14 mouse cellular contexts compared by ENCODE assay signal in the genomic region with DNA sequence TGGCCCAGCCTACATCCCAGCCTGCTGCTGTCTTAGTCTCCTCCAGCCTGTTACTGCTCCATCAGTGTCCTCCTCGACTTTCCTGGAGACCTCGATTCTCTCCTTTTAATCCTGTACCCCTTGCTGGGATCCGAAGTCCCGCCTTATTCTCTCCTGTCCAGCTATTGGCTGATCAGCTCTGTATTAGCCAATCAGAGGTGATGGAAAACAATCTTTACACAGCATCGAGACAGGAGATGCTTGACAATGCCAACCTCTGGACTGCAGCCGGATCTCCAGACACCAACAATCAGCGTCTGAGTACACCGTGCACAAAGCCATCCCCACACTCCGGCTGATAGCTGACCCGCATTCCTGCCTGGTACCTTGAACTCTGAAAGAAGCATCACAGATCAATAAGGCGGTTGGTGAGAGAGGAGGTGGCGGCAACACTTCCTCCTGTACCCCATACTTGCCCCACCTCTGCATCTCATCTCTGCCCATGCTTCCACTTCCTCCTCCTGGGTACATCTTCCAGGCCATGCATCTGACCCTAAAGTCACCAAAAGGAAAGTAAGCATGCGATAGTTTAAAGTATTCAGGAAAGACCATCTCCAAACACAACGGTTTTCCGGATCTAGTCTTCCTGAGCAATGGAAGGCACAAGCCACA.
A peak's percentile ranks its signal among the peaks of the same experiment; 100 is the strongest.
DNase-seq lines count a peak whose midpoint lies in the region; ATAC-seq and TF ChIP-seq lines count a peak whose summit lies in the region.
"Had no signal": no experiment of that assay in that cellular context is flagged by ENCODE, and none has a peak within 500 bp of the region (broad histone marks: within the 10 kb centered on the region; RNA-seq: fewer than 3 reads in every experiment).

No protein-coding gene starts in this region.

- no peaks in the 10 kb centered on the region for H3K27me3 ChIP-seq in E14TG2a.4 (ENCODE audit: insufficient read depth, low read length)
- H3K27me3 ChIP-seq in forebrain, embryonic 16.5 days (replicated peaks; ENCODE audit: control insufficient read depth, insufficient read depth, low read length): no peaks in the 10 kb centered on the region
- H3K27me3 ChIP-seq in midbrain, embryonic 12.5 days: peaks cover 5% of the 10 kb centered on the region; the same call in 1 of the 2 replicates
- no peaks in the 10 kb centered on the region for H3K27me3 ChIP-seq in stomach, postnatal 0 days (ENCODE audit: control insufficient read depth, insufficient read depth, low read length)
- H3K27me3 ChIP-seq: intestine, embryonic 15.5 days had no signal

- H3K4me2 ChIP-seq in forebrain, embryonic 16.5 days (ENCODE audit: low read length): peak overlapping the region; percentile 21; the same call in 1 of the 2 replicates
- H3K4me2 ChIP-seq in midbrain, embryonic 12.5 days (replicated peaks): peak overlapping the region; percentile 14
- no peak overlapping the region for H3K4me2 ChIP-seq in stomach, postnatal 0 days (replicated peaks; ENCODE audit: low read depth)
- H3K4me2 ChIP-seq: intestine, embryonic 15.5 days; liver, embryonic 13.5 days had no signal

- H3K9me3 ChIP-seq in E14TG2a.4 (ENCODE audit: low read length): no peaks in the 10 kb centered on the region
- no peaks in the 10 kb centered on the region for H3K9me3 ChIP-seq in forebrain, embryonic 16.5 days (ENCODE audit: control insufficient read depth, low read length)
- no peaks in the 10 kb centered on the region for H3K9me3 ChIP-seq in midbrain, embryonic 12.5 days
- no peaks in the 10 kb centered on the region for H3K9me3 ChIP-seq in stomach, postnatal 0 days (ENCODE audit: control insufficient read depth, low read length)
- H3K9me3 ChIP-seq: intestine, embryonic 15.5 days; liver, embryonic 13.5 days had no signal

- TF ChIP-seq EP300 in stomach, postnatal 0 days (optimal IDR thresholded peaks at IDR 0.05): no peak

- no peak for ATAC-seq in forebrain, embryonic 16.5 days
- peak; percentile 51; the same call in 1 of the 2 replicates for ATAC-seq in midbrain, embryonic 12.5 days (ENCODE audit: low FRiP score, low read depth)
- ATAC-seq in inflammation-experienced regulatory T-cells, adult 6 months: no peak
- no peak for ATAC-seq in stomach, postnatal 0 days (ENCODE audit: low FRiP score, low TSS enrichment)
- ATAC-seq: CD4-positive, CD25-positive, alpha-beta regulatory T cell, adult 4 months; intestine, embryonic 15.5 days had no signal

- DNase-seq in R1 (ENCODE audit: low read depth, low spot score): peak; percentile 56
- no peak for DNase-seq in stomach, postnatal 0 days (ENCODE audit: low spot score)
- no peak for DNase-seq in frontal cortex, adult 2 months (ENCODE audit: extremely low spot score in 1 of 2, low spot score in 1 of 2)
- DNase-seq: adrenal gland, adult 2 months; cerebellum, adult 9-11 months; gastrocnemius, postnatal 36 days; liver, embryonic 13.5 days; lung, postnatal 14 days had no signal

- TF ChIP-seq CTCF in E14TG2a.4 (conservative IDR thresholded peaks at IDR 0.05; ENCODE audit: low read length): no peak
- TF ChIP-seq CTCF in stomach, postnatal 0 days (IDR thresholded peaks at IDR 0.05; ENCODE audit: low read depth): no peak

- H3K36me3 ChIP-seq in E14TG2a.4 (ENCODE audit: insufficient read depth, low read length): no peaks in the 10 kb centered on the region
- H3K36me3 ChIP-seq in forebrain, embryonic 16.5 days (ENCODE audit: control insufficient read depth, insufficient read depth): no peaks in the 10 kb centered on the region
- H3K36me3 ChIP-seq in midbrain, embryonic 12.5 days: no peaks in the 10 kb centered on the region
- H3K36me3 ChIP-seq in stomach, postnatal 0 days (ENCODE audit: control insufficient read depth, insufficient read depth, low read length): no peaks in the 10 kb centered on the region
- H3K36me3 ChIP-seq: intestine, embryonic 15.5 days; liver, embryonic 13.5 days had no signal

- H3K27ac ChIP-seq in forebrain, embryonic 16.5 days (ENCODE audit: low read length): no peak overlapping the region
- H3K27ac ChIP-seq in midbrain, embryonic 12.5 days (replicated peaks): no peak overlapping the region
- H3K27ac ChIP-seq in stomach, postnatal 0 days (replicated peaks): no peak overlapping the region
- H3K27ac ChIP-seq: intestine, embryonic 15.5 days; liver, embryonic 13.5 days had no signal

- H3K4me3 ChIP-seq in E14TG2a.4 (replicated peaks; ENCODE audit: low read length): peak overlapping the region; percentile 53
- H3K4me3 ChIP-seq in forebrain, embryonic 16.5 days (replicated peaks; ENCODE audit: low read length): no peak overlapping the region
- no peak overlapping the region for H3K4me3 ChIP-seq in midbrain, embryonic 12.5 days
- H3K4me3 ChIP-seq in stomach, postnatal 0 days (ENCODE audit: low read depth, low read length): no peak overlapping the region
- H3K4me3 ChIP-seq: intestine, embryonic 15.5 days; liver, embryonic 13.5 days had no signal

- 53% methylated on average over 15 of the region's 15 CpGs for WGBS in forebrain, embryonic 16.5 days
- 50% methylated on average over 15 of the region's 15 CpGs for WGBS in midbrain, embryonic 12.5 days
- 46% methylated on average over 15 of the region's 15 CpGs for WGBS in stomach, postnatal 0 days

- H3K9ac ChIP-seq in forebrain, embryonic 16.5 days (replicated peaks; ENCODE audit: low read depth, low read length): no peak overlapping the region
- no peak overlapping the region for H3K9ac ChIP-seq in midbrain, embryonic 12.5 days (replicated peaks)
- no peak overlapping the region for H3K9ac ChIP-seq in stomach, postnatal 0 days (ENCODE audit: low read length)
- H3K9ac ChIP-seq: intestine, embryonic 15.5 days; liver, embryonic 13.5 days had no signal

- H3K4me1 ChIP-seq in E14TG2a.4 (replicated peaks; ENCODE audit: low read depth, low read length): peaks cover 83% of the 10 kb centered on the region
- H3K4me1 ChIP-seq in forebrain, embryonic 16.5 days (replicated peaks; ENCODE audit: control insufficient read depth, insufficient read depth, low read length): 0 out of 2 replicates have a peak, but pooled peaks cover 4% of the 10 kb centered on the region
- no peaks in the 10 kb centered on the region for H3K4me1 ChIP-seq in midbrain, embryonic 12.5 days
- H3K4me1 ChIP-seq in stomach, postnatal 0 days (replicated peaks; ENCODE audit: control insufficient read depth, insufficient read depth): no peaks in the 10 kb centered on the region
